Mouse (Mus musculus) MEL (cell line): Measurements from ENCODE around the gene Arid5a.

Experiments
- MAZ ChIP-seq: IDR thresholded peaks from 2 replicates; pipeline ENCODE4 v1.6.1; 2012; ENCODE audit warnings: low read depth, mild to moderate bottlenecking, inconsistent platforms, low read length, improper control_type of control experiment
- RCOR1 ChIP-seq: IDR thresholded peaks from 2 replicates; pipeline ENCODE4 v1.6.1; 2012; ENCODE audit warnings: low read depth, mild to moderate bottlenecking, inconsistent platforms, low read length, improper control_type of control experiment

DNA sequence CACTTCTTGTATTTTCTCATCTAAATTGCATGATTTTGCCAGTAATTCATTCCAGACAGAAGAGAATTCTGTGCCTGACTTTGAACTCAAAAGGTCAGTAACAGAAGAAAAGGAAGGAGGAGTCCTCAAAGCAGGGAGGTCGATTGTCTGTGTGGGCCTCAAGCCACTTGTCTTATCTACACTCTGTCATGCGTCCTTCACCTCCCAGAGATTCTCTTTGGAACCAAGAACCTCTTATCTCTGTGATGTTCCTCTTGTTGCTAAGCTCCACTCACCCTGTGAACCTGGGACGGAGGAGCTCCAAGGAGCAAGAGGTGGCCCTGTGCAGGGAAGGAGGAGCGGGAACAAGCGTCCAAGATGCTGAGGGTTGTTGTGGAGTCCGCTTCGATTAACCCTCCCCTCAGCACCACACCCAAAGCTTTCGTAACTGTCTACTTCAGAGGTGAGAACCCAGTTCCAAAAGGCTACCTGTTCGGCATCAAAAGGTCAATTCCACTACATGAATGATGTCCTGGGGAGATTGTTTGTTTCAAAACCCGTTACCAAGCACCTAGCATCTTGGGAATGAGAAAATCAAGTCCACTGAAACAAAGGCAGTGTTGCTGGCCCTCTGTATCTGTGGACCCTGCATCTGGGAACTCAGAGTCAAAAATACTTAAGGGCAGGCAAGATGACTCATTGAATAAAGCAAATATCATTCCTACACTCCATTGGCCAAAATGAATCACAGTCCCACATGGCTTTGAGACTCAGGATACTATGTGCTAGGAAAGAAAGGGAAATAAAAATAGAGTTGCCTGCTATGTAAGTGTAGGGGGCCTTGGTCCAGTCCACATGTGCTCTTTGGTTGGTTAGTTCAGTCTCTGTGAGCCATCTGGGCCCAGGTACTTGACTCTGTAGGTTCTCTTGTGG lies 64.7 kb downstream of the Arid5a start, which contains the start of gene Fer1l5:
- TF ChIP-seq RCOR1 (peak; percentile 61; the same call in 1 of the 2 replicates), MAZ (no peak)
